Mouse (Mus musculus) NIH3T3 (cell line): ENCODE results near the gene a.
"Not testable (repeated sequence)": the region's sequence is repeated elsewhere in the genome, so short reads cannot be mapped to it uniquely, and the experiment has no call there.

ENCODE experiments used
- DNase-seq: peaks from one replicate; pipeline ENCODE4 v3.0.0-alpha.2; 2012; ENCODE audit warnings: low read depth

Gene a

DNA sequence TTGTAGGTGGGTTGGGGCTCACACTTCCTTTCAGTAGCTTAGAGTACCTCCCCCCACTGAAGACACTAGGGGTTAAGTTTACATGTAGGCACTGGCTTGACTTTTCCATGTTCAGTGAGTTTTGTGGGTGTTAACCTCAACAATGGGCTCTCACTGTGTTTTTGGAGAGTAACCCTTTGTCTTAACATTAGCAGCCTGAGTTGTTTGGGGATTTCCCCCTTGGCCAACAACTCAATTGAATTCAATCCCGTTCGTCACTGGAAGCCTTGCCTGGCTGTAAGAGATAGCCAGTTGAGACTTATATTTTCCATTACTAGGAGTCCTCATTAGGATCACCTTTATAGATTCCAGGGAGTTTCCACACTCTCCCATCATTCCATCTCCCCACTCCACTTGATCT, 45.3 kb downstream of the a start:
- DNase-seq = no peak

DNA sequence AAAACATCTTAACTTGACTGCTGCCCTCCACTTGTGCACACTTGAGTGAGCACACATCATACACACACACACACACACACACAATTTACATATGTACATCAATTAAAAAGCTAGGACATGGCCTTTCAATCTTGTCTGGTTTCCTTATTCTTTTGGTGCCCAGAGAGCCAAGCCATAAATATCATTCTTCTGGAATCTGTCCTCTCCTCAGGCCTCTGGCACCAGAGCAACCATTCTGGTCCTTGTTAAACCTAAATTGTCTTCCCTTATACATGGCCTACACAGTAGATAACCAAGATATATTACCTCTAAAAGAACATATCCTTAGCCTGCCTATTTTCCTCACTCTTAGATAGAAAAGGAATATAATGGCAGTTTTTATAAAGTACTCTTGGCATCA, 56.9 kb downstream of the a start:
- no peak for DNase-seq

DNA sequence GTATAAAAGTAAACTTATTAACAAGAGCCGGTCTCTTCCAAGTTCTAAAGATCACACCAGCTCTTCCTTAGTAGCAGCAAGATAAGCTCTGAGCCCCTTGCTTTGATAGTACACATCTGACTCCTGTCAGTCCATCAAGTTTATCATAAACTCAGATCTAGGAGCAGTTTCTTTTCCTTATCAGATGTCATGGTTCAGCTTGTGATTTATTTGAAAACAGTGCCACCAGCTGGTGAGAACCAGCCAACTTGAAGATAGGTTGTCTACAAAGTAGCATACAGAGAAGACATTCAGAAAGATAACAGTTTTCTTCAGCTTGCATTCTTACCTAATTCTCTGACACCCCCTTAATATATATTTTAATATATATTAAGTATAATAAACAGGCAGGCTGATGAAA, 64.2 kb downstream of the a start:
- peak; percentile 78 for DNase-seq

DNA sequence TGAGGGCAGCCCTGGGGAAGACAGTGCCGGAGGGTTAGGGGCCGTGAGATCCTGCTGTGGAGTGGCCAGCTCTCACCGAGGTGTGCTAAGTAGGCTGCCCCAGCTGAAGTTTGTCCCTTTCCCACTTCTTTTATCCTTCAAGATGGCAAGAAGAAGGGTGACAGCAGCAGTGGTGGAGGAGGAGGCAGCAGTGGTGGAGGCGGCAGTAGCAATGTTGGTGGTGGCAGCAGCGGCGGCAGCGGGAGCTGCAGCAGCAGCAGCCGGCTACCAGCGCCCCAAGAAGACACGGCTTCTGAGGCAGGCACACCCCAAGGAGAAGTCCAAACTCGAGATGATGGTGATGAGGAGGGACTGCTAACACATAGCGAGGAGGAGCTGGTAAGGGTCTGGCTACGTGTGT, 72.5 kb downstream of the a start:
- no peak for DNase-seq

DNA sequence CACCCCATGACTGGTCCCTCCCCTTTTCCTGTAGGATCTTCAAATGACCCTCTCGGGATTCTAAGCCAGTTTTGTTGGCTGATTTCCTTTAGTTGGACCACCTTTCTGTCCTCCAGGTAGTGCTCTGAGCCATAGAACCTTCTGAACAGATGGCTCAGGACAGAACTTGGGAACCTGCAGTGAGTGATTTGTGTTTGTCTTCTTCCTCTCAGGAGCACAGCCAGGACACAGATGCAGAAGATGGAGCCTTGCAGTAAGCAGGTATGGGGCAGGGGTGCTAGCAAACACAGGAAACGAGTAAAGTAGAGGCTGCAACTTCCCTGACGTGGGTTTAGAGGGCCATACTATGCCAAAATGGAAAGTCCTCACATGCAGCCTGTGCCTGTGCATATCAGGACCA, 74.5 kb downstream of the a start:
- no peak for DNase-seq

DNA sequence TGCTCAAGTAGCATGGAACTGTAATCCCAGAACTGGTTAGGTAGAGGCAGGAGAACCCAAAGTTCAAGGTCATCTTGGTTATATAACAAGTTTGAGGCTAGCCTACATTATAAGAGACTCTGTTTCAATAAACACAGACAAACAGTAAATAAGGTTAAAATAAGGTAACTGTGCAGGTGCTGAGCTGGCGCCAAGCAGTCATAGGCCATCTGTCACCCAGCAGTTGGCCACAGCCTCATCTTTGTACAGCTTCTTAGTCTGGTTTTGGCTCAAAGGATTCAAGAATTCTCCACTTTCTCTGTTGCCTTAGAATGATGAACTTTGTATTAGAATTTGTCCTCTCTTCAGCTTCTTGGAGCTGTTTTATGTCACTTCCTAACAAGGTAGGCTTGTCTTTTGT, 76.9 kb downstream of the a start:
- DNase-seq = no peak

DNA sequence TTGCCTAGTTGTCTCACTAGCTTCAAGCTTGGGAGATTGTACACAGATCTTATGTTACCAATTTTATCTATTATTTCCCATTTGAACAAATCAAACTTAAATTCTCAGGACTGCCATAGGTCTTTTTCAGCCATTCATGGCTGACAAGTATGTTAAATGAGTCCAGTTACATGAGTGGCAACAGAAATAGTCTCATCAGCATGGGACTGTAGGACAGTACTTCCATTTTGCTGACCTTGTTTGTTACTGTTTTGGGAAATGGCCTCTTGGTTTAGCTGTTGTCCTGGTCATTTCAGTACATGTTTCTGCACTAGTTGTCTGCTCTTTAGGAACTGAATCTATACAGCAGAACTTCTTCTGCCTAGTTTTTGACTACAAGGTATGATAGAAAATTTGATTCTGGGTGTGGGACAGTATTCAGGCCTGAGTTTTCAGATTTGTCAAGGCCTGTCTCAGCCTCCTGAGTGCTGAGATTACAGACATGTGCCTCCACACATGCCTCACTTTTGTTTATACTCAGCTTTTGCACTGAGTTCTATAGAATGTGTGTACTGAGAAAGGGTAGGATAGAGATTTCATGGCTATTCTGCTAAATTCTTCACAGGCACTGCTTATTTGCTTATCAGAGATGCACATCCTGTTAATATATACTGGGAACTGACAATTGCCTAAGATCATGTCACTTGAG, 78.9 kb downstream of the a start:
- DNase-seq = no peak

DNA sequence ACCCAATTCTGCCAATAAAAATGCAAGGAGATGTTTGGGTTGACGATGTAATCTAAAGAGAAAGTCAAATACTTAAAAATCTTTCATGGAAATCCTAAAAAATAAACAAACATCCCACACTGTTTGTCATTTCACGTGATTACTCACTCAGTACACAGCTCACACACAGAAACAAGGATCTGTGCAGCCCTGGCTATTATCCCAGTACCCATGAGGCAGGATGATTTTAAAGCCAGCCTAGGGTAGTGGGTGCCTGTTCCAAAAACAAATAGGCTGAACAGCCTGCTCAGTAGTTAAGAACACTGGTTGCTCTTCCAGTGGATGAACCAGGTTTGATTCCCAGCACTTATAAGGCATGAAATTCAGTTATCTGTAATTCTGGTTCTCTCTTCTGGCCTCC, 85.4 kb downstream of the a start:
- DNase-seq = no peak

DNA sequence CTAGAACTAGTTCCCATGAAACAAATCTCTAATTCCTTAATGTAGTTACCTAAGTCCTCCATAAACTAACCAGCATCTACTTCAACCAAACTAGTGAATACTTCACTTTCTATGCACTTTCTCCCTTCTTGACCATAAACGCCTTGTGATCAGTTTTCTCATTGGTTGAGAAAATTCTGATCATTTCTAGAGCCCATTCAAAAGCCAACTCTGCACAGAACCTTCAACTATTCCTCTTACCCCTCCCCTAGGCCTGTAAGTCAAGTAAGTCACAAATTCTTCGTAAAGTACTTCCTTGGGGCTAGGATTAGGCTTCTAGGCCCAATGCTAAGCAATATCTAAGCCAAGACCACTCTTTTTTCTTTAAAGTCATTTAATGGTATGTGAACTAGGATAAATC, 100.4 kb downstream of the a start:
- DNase-seq = peak; percentile 30

DNA sequence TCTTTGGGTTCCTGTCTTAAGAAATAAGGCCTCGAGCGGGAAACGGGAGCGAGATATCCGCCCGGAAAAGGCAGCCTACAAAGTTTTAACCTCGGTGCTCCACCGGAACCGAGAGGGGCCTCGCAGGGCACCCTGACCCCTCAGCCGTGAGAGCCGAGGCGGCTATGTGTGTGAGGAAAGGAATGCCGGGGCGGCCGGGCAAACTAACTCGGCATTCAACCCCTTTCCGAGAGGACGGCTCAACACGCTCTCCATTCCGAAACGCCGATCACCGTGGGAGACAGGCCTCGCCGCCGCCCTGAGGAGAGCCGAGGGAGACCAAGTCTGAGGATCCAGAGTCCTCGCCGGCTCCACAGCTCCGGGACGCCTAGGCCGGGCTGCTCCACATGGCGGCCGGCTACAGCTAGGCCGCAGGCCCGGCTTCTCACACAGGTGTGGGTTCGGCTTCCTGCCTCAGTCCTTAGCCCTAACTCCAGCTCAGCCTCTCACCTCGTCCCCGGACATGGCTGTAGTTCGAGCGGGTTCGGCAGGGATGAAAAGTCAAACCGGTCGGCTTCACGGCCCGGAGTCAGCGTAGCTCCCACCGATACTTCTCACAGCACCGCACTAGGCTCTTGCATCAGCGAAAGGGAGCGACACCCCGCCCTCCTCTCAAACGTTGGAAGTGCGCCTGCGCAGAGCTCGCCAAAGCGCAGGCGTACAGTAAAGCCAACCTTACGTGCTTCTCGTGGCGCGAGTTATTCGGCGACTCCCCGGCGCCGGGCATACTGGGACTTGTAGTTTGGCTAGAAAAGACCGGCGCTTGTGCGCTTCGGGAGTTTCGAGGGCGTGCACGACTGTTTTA, 101.2 kb downstream of the a start, which contains the start of gene Eif2s2:
Eif2s2 (minus strand) TSS at position 735 of the 844 bp plus-strand sequence.
- peak; percentile 100 for DNase-seq

DNA sequence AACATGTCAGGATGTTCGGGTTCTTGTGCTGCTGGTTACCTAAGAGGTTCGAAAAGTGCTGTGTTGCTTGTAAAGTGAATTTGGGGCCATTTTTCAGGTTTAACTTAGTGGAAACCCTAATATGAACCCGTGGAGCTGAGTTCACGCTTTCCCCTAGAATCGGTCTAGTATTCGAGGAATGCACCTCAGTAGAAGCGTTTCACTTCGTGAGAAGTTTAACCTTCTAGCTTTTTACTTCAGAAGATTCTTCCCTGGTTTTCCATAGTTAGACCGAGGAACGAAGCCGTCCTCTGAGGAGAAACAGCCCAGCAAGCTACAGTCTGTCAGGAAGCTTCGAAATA, 101.8 kb downstream of the a start:
- no peak for DNase-seq

DNA sequence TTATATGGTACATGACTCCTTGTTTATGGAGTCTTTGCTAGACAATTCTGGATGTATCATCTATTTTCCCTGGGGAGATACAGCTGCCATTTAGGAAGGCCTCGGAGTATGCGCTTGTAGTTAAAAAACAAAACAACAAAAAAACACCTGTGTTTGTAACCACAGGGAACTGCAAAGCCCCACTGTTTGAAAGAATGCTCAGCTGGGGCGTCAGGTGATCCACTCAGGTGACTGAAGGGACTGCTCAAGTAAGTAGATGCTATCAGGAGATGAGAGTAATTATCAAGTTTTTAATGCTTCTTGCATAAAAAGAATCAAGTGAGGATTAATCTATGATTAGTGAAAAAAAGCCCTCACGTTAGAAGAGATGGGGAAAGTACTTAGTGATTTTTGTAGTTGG, 102.3 kb downstream of the a start:
- no peak for DNase-seq

DNA sequence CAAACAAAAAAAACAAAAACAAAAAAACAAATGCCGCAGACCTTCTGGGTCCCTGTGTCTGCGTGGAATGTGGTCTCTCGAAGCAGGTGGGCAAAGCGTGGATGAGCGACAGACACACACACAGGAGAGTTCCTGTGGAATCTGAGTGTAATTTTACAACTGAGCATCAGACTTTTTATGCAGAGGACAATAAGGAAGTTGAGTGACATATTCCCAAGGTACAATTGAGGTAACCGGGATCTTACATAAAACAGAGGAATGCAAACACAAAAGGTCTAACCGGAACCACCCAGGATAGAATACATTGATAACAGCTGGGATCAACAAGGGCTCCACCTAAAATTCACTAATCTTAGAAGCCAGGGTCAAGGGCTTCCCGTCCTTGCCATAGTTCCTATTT, 107.8 kb downstream of the a start:
- not testable (repeated sequence) for DNase-seq

DNA sequence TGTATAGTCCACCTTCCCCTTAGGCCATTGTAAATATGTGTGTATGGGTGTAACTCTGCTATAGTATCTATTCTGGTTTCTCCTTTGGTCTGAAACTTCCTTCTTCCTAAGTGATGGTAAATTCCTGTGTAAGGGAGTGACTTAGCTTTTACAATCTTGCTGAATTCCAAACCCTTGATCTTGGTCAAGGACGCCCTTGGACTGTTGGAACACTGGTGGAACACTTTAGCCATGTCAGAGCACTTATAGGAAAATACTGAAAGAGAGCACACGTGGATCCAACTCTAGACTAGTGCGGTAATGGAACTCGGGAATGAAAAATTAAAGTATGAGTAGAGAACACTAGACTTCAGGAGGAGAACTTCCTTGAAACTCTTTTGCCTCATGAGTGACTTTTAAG, 108.2 kb downstream of the a start:
- DNase-seq = not testable (repeated sequence)

DNA sequence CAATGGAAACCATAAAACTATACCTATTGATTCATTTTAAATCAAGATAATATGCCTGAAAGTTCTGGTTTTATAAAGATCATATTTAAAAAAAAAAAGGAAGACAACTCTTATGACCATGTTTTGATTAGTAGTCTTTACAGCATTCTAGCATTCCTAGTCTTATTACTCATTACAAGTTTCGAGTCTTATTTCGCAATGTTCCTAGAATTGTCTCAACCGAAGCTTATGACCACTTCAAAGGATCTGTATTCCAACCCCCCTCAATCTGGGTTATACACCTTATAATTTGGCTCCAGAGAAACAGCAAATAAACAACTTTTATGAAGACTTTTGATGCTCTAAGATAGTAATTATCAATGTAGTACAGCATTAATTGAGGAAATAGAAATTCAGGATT, 110.9 kb downstream of the a start:
- DNase-seq = peak; percentile 59

DNA sequence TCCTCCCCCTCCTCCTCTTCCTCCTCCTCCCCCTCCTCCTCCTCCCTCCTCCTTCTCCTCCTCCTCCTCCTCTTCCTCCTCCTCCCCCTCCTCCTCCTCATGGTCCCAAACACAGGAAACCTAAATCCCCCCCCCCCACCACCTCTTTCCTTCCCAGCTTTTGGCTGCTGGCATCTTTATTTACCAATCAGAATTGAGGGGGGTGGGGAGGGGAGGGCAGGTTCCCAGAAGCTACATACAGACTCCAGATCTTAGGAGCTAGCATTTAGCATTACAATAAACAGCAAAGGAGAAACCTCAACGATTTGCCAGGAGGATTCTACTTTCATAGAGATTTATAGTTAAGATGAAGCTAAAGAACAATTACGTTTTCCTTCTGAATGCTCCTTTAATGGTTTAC, 114.6 kb downstream of the a start:
- DNase-seq = no peak

DNA sequence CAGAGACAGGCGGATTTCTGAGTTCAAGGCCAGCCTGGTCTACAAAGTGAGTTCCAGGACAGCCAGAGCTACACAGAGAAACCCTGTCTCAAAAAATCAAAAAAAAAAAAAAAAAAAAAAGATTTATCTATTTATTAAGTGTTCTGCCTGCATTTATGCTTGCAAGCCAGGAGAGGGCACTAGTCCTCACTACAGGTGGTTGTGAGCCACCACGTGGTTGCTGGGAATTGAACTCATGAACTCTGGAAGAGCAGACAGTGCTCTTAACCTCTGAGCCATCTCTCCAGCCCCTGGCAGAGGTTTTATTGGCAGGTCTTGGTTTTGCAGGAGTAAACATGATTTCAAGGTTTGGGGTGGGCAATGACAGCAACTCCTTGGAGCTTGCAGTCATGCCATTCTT, 117.0 kb downstream of the a start:
- not testable (repeated sequence) for DNase-seq

DNA sequence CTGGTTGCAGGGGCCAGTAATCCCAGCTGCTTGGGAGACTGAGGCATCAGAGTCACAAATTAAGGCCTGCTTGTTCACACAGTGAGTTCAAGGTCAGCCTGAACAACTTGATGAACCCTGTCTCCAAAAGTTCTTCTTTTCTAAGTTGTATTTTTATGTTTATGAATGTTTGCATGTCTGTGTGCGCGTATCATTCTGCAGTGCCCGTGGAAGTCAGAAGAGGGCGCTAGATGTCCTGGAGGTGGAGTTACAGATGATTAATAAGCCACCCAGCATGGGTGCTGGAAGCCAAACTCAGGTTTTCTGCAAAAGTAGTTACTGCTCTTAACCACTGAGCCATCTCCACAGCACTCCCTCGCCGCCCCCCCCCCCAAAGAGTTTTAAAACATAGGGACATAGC, 118.6 kb downstream of the a start:
- DNase-seq = no peak

DNA sequence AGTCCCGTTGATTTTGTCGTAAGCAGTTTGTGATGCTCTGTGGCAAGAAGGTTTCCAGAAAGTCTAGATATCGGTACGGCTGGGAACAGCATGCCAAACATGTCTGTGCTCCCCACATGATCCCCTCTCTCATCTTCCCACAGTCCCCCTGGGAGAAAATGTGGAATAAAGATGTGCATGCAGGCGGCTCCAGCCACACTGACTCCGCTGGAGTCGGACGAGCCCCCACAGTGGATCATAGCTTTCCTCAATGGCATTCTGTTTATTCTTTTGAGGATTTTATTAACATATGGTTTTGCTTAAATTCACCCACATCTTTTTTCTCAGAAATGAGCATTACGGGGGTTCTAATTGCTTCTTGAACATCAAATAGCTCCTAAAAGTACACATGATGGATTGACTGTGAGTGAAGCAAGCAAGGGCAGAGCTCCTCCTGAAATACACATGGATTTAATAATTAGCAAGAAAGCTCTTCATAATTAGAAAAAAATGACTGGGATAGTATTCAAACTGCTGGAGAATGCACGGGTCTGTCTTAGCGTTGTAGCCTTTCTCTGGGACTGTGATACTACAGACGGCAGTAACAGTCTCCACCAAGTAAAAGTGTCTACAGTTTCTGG, 124.8 kb downstream of the a start:
- DNase-seq = no peak

DNA sequence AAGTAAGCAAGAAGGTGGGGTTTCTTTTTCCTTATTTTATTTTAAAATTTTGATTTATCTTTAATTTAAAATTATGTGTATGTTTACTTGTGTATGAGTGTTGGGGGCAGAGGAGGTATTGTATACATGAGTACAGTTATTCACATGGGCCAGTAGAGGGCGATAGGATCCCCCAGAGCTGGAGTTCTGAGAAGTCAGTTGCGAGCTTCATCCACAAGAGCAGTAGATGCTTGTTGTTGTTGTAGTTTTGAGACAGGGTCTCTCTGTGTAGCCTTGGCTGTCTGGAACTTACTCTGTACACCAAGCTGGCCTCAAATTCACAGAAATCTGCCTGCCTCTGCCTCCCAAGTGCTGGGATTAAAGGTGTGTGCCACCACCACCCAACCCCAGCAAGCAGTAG, 125.3 kb downstream of the a start:
- DNase-seq = peak; percentile 28

DNA sequence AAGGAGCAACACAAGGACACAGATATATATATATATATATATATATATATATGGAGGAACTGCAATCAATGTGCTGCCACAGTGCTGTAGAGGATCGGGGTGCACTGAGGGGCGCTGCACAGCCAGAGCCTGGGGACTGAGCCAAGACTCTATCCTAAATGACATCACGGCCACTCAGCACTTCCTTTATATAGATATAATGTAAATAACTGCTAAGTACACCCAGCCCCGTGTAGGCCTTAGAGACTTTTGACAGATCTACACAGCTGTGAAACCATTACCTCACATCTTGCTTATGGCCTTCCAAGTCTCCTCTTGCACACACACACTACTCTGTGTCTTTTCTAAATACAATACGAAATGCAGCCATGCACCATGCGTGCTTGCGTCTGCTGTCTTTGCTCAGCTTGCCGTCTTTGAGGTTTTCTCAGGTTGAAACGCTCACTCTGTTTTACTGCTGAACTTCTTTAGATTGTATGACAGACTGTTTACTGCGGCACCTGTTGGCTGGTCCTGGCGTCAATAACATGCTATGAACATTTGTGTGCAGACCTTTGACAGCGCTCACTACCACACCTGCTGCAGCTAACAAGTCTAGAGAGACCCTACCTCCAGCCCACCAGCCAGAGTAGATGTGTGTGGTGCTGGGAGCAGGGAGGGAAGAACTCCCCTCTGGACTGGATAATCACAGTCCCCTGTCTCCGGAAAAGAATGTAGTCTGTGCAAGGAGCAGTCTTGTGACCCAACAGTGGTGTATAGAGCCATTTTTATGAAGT, 126.9 kb downstream of the a start:
- no peak for DNase-seq

DNA sequence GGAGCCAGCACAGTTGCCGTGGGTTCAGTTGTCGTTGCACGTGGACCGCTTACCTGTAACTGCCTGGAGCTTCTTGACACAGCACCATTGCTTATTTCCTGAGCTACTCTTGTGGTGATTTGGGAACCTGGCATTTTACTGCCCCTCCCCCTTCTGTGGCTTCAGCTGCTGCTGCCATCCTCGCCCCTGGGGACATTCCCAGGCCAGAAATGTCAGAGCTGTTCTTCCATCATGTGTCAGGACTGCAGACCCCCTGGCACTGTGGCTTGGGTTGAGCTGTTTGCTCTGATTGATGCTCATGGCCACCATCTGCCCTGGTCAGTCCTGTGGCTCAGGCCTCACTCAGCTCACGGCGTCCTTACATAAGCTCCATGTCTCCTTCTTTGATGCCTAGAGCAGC, 129.7 kb downstream of the a start:
- no peak for DNase-seq

DNA sequence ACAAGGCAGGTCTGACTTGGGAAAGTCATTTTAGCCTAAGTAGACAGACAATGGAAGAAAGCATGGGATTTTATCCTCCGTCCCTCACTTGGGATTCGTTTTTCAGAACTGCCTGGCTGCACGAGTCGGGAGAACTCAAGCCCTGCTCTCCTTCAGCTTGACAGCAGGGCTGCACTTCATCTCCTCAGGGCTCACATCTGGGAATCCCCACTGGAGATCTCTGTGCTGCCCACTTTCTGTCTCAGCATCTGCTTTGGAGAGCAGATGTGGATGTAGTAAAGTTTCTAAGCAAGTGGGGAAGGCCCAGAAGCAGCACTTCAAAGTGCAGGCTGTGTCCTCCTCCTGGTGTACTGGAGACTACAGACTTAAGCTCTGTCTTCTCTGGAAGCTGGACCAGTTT, 130.9 kb downstream of the a start:
- DNase-seq = not testable (repeated sequence)
